Mouse (Mus musculus) liver, embryonic 14.5 days (tissue): ENCODE measurements around the gene Klhdc7b.

Source experiments
- CTCF ChIP-seq: IDR thresholded peaks from 2 replicates; pipeline ENCODE4 v1.5.1; 2016; ENCODE audit warnings: antibody characterized with exemption, low read depth, control low read depth
- EP300 ChIP-seq: IDR thresholded peaks from 2 replicates; pipeline ENCODE4 v1.6.1; 2016; ENCODE audit warnings: antibody characterized with exemption, low read depth

- TF ChIP-seq CTCF (no peak), EP300 (no peak)
Observed at GRCm38 (mm10) chr15:89353837-89354236, 30.9 kb upstream of the Klhdc7b start.
